Mouse (Mus musculus) intestine, postnatal 0 days (tissue): ENCODE results near the gene Ccr8. TPM values are rescaled to one million over a fixed set of nuclear protein-coding genes. Genes with fewer than 3 reads are reported as not detected.
A peak's percentile ranks its signal among the peaks of the same experiment; 100 is the strongest.

ENCODE experiments used
- ATAC-seq: fragments of 200-750 bp; cut with Nextera tagmentation; 2 replicates; pipeline ENCODE4 v1.8.0; 2017; ENCODE audit warnings: mild to moderate bottlenecking, moderate TSS enrichment, moderate library complexity
- H3K27ac ChIP-seq: fragments of 300-500 bp; sonication (generic); 2 replicates; pipeline ENCODE4 v1.5.1; 2014; ENCODE audit warnings: mild to moderate bottlenecking, low read depth, low read length, moderate library complexity
- H3K27me3 ChIP-seq: fragments of 300-500 bp; sonication (generic); replicated peaks from 2 replicates; pipeline ENCODE4 v1.6.1; 2014; ENCODE audit warnings: low read length, mixed read lengths; ENCODE audit not compliant: control insufficient read depth, insufficient read depth
- H3K36me3 ChIP-seq: fragments of 300-500 bp; sonication (generic); 2 replicates; pipeline ENCODE4 v1.6.1; 2014; ENCODE audit warnings: mild to moderate bottlenecking, moderate library complexity; ENCODE audit not compliant: control insufficient read depth, insufficient read depth
- H3K4me1 ChIP-seq: fragments of 300-500 bp; sonication (generic); replicated peaks from 2 replicates; pipeline ENCODE4 v1.6.1; 2014; ENCODE audit warnings: antibody characterized with exemption, low read length, mixed read lengths; ENCODE audit not compliant: control insufficient read depth, insufficient read depth
- H3K4me2 ChIP-seq: fragments of 300-500 bp; sonication (generic); replicated peaks from 2 replicates; pipeline ENCODE4 v1.6.1; 2014; ENCODE audit warnings: low read depth, mild to moderate bottlenecking, moderate library complexity
- H3K4me3 ChIP-seq: fragments of 300-500 bp; sonication (generic); 2 replicates; pipeline ENCODE4 v1.5.1; 2014; ENCODE audit warnings: low read depth, low read length
- H3K9ac ChIP-seq: fragments of 300-500 bp; sonication (generic); 2 replicates; pipeline ENCODE4 v1.6.1; 2014; ENCODE audit warnings: mild to moderate bottlenecking, low read depth, low read length
- H3K9me3 ChIP-seq: fragments of 300-500 bp; sonication (generic); 2 replicates; pipeline ENCODE4 v1.6.1; 2016; ENCODE audit warnings: mixed run types; ENCODE audit not compliant: control insufficient read depth
- CTCF ChIP-seq: sonication (generic); IDR thresholded peaks from 2 replicates; pipeline ENCODE4 v1.5.1; 2016; ENCODE audit warnings: low read depth, mild to moderate bottlenecking, control low read depth, antibody characterized with exemption, moderate library complexity
- WGBS: fragments of 180-500 bp; shearing (Covaris S2); extraction: QIAGEN DNeasy Blood & Tissue Kit; methylation state at CpG from one replicate; pipeline ENCODE4 v1.1.7; 2014; 5-methylcytosine and 5-hydroxymethylcytosine counted together
- polyA plus RNA-seq: library from polyadenylated mRNA; unstranded; fragments of >200 nt; fragmentation: Nextera tagmentation; extraction: Ambion mirVana; gene quantifications from 2 replicates; pipeline ENCODE4 v1.2.1, GENCODE M21; 2015

The Ccr8 gene
- polyA plus RNA-seq, 1 experiment from 2014 or later: 0.42 TPM

DNA sequence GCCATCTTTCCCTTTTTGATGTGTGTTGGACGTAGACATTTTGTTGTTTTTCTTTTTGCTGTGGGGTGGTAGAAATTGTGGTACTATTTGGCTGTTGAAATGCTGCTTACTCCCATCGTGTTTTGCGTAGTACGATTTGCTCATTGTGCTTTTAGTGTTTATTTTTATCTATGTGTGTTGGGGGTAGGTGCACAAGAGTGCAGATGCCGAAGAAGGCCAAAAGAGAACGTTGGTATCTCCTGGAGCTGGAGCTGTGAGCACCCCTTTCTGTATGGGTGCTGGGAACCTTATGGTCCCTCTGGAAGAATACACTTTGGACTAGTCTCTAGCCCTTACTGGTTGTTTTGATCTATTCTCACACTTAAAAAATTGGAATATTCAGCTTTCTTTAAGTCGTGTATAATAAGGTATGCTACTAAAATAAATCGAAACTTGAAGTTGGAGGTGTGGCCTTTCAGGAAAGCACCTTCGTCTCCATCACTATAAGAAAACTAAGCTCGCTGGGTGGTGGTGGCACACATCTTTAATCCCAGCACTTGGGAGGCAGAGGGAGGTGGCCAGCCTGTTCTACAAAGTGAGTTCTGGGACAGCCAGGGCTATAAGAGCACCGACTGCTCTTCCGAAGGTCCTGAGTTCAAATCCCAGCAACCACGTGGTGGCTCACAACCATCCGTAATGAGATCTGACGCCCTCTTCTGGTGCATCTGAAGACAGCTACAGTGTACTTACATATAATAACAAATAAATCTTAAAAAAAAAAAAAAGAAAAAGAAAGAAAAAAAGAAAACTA is 19.4 kb downstream of the Ccr8 start:
- no peaks in the 10 kb centered on the region for H3K9me3 ChIP-seq
- H3K36me3 ChIP-seq: 0 out of 2 replicates have a peak, but pooled peaks cover under 1% of the 10 kb centered on the region
- WGBS: 76% methylated on average over 15 of the region's 15 CpGs
- H3K4me1 ChIP-seq: 0 out of 2 replicates have a peak, but pooled peaks cover 6% of the 10 kb centered on the region
- no peaks in the 10 kb centered on the region for H3K27me3 ChIP-seq
- TF ChIP-seq CTCF: no peak
- peak overlapping the region; percentile 75 for H3K4me3 ChIP-seq
- H3K4me2 ChIP-seq: peak overlapping the region; percentile 79
- H3K9ac ChIP-seq: no peak overlapping the region
- H3K27ac ChIP-seq: no peak overlapping the region
- ATAC-seq: no peak

DNA sequence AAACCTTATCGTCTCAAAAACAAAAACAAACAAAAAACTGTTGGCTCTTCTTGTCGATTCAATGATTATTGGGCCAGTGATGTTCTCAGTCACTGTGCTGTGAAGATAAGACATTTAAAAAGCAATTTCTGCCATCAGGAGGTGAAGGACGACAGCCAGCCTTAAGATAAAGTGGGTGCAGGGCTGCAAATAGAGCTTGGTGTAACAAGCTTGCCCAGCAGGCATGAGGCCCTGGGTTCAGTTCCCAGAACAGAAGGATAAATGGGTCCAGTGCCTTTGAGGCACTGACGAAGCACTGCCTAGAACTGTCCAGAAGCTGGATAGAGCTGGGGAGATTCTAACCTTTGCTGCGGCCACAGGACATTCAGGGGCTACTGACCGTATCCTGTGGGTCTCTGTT is 20.6 kb downstream of the Ccr8 start:
- H3K27ac ChIP-seq: no peak overlapping the region
- H3K4me1 ChIP-seq: 0 out of 2 replicates have a peak, but pooled peaks cover 6% of the 10 kb centered on the region
- no peak overlapping the region for H3K4me2 ChIP-seq
- peaks cover 10% of the 10 kb centered on the region; the same call in 1 of the 2 replicates for H3K36me3 ChIP-seq
- TF ChIP-seq CTCF: no peak
- H3K4me3 ChIP-seq: no peak overlapping the region
- H3K27me3 ChIP-seq: no peaks in the 10 kb centered on the region
- no peak overlapping the region for H3K9ac ChIP-seq
- 93% methylated on average over 6 of the region's 6 CpGs for whole genome bisulfite sequencing
- no peaks in the 10 kb centered on the region for H3K9me3 ChIP-seq
- no peak for ATAC-seq

DNA sequence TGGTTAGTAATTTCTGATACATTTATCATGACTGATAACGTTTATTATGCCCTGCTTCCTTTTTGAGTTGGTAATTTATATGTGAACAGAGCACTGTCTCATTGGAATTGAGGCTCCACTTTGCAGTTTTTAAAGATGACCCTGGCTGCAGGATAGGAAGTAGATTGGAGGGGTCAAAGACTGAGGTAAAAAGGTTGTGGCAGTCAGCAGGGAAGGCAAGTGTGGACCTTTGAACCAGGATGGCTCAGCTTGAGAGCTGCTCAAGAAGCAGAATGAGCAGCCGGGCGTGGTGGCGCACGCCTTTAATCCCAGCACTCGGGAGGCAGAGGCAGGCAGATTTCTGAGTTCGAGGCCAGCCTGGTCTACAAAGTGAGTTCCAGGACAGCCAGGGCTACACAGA is 21.5 kb downstream of the Ccr8 start:
- ATAC-seq: no peak
- Histone ChIP-seq H3K9ac (no peak overlapping the region), H3K4me2 (no peak overlapping the region), H3K36me3 (peaks cover 19% of the 10 kb centered on the region; the same call in 1 of the 2 replicates), H3K27me3 (no peaks in the 10 kb centered on the region), H3K9me3 (no peaks in the 10 kb centered on the region), H3K4me1 (0 out of 2 replicates have a peak, but pooled peaks cover 6% of the 10 kb centered on the region), H3K27ac (no peak overlapping the region), H3K4me3 (no peak overlapping the region)
- WGBS: 68% methylated on average over 6 of the region's 7 CpGs
- no peak for TF ChIP-seq CTCF

DNA sequence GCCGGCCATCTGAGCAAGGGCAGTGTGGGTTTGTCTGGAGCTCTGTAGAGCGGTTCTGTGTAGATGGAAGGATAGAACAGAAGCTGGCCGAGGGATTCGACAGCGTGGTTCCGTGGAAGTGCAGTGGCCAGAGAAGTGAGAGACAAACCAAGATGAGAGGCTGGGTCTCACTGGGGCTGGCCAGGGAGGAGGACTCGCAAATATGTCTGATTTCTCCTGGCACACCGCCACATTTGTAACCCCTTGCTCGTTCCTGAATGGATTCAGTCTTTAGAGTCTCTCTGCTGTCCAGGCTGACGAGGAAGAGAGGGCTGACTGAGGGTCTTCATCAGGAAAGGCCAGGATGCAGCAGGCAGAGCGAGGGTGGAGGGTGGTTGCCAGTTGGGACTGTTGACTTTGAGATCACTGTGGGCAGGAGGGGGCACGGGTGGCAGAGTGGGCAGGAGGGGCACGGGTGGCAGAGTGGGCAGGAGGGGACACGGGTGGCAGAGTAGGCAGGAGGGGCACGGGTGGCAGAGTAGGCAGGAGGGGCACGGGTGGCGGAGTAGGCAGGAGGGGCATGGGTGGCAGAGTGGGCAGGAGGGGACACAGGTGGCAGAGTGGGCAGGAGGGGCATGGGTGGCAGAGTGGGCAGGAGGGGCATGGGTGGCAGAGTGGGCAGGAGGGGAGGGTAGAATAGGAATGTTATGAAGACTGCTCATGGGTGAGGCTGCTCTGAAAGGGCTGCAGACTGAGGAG is 22.3 kb downstream of the Ccr8 start:
- Histone ChIP-seq H3K4me2 (no peak overlapping the region), H3K4me1 (0 out of 2 replicates have a peak, but pooled peaks cover 6% of the 10 kb centered on the region), H3K27ac (no peak overlapping the region), H3K27me3 (no peaks in the 10 kb centered on the region), H3K9ac (no peak overlapping the region), H3K9me3 (no peaks in the 10 kb centered on the region), H3K4me3 (no peak overlapping the region), H3K36me3 (peaks cover 23% of the 10 kb centered on the region; the same call in 1 of the 2 replicates)
- no peak for TF ChIP-seq CTCF
- no peak for ATAC-seq
- 86% methylated on average over 17 of the region's 17 CpGs for WGBS

DNA sequence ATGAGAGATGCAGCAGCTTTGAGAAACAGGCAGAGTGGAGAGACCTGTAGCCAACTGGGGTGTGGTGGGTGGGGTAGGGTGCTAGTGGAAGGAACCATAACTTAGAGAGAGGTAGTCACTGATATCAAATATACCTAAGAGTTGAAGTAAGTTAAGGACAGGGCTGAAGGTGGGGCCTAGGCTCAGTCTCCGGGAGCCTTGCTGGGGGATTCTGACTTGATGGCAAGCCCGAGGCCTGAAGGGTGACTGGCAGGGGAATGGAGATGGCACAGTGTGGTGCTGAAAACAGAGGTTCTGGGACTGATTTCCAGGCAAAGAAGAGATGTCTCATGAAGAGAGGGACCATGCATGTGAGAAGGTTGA is 22.9 kb downstream of the Ccr8 start:
- H3K36me3 ChIP-seq: peaks cover 26% of the 10 kb centered on the region; the same call in 1 of the 2 replicates
- H3K27me3 ChIP-seq: no peaks in the 10 kb centered on the region
- no peak overlapping the region for H3K27ac ChIP-seq
- TF ChIP-seq CTCF: no peak
- H3K4me1 ChIP-seq: 0 out of 2 replicates have a peak, but pooled peaks cover 6% of the 10 kb centered on the region
- 87% methylated on average over 2 of the region's 2 CpGs for WGBS
- no peak for ATAC-seq
- no peaks in the 10 kb centered on the region for H3K9me3 ChIP-seq
- H3K4me3 ChIP-seq: no peak overlapping the region
- no peak overlapping the region for H3K9ac ChIP-seq
- H3K4me2 ChIP-seq: no peak overlapping the region

DNA sequence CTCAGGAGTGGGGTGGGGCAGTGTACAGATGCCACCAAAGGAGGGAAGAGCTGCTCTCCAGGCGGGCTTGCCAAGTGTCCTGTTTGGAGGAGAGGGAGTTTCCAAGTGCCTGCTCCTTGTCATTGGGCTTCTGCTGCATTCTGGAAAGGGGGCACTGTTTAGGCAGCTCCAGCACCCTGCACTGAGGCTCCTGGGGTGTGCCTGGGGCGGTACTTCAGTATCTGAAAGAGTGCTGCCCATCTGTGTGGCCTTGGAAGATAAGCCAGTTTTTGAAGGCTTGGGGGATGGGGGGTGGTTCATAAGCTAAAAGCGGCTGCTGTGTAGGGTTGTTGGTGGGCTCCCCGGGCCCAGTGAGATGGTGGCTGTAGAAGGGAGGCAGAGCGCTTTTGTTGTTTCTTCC is 23.7 kb downstream of the Ccr8 start:
- Histone ChIP-seq H3K4me1 (0 out of 2 replicates have a peak, but pooled peaks cover 6% of the 10 kb centered on the region), H3K4me2 (no peak overlapping the region), H3K36me3 (peaks cover 34% of the 10 kb centered on the region; the same call in 1 of the 2 replicates), H3K27me3 (no peaks in the 10 kb centered on the region), H3K27ac (no peak overlapping the region), H3K4me3 (no peak overlapping the region), H3K9me3 (no peaks in the 10 kb centered on the region), H3K9ac (no peak overlapping the region)
- 60% methylated on average over 5 of the region's 5 CpGs for WGBS
- no peak for ATAC-seq
- TF ChIP-seq CTCF: no peak
